Mouse (Mus musculus): ENCODE measurements around the gene Mbd6.
A peak's percentile ranks its signal among the peaks of the same experiment; 100 is the strongest.

Gene Mbd6

DNA sequence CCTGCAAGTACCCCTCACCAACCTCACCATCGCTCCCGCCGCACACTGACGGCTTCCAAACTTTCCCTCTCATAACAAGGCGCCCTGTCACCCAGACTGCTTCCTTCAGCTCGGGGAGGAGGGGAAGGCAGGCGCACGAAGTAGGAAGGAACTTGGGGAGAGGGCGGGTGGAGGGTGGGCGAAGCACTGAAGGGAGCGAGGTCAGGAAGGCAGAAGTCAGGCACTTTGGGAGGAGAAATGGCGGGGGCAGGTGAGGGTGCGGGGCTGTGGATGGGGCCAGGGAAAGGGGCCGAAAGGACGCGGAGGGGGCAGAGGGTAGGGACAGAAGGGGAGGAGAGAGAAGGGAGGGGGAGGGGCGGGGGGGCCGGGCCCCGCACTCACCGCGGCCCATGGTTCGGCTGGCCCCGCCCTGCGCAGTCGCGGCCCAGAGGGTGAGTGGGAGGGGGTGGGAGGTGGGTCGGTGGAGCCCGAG, 454 bp downstream of the Mbd6 start:
- DNase-seq (ENCODE audit: low spot score in 2 of 2): peak; percentile 70 to 73

GRCm38 (mm10) chr10:127287936-127288293, 903 bp downstream of the Mbd6 start:
- DNase-seq (ENCODE audit: low spot score in 2 of 2): no peak

DNA sequence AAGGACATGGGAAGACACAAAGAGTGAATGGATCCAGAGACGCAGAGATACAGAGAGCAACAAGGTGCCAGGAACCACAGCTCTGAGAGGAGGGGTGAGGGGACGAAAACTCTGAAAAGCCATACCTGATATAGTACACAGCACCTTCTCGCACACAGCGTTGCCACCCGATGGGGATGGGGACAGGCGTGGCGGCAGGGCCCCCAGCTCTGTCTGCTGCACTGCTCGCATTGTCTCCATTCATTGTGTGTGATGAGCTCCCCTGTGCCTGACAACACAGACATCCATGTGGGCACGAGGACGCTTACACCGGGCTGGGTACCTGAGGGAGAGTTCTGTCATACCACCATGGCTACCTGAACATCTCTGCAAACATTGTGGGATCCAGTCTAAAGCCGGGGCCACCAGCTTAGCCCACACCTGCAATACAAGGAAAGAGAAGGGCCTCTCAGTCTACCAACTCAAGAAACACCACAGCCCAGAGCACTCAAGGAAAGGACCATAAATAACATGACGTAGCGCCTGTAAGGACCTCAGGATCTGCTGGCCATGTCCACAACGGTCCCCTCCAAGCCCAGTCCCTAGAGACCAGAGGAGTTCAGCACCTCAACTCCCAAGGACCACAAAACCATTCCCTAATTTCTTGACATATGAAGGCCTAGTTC, 1.4 kb downstream of the Mbd6 start:
- DNase-seq (ENCODE audit: low spot score in 2 of 2): no peak

DNA sequence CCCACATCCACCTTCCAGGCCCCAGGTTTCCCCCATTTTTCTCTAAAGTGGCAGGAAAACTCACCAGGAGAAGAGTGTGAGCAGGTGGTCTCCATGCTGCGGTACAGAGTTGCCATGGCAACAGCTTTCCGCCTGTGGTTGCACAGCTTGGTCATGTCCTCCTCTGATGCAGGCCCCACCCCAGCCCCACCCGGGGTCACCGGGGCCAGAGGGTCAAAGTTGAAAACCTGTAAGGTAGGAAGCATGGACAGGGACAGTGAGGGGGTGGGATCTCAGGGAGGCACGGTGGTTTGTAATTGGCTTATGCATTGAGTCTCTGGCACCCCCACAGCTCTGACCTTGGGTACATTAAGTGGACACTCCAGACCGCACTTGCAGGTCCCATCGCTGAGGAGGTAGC, 2.1 kb downstream of the Mbd6 start:
- DNase-seq (ENCODE audit: low spot score in 2 of 2): peak; percentile 66 to 72

GRCm38 (mm10) chr10:127286194-127286593, 2.6 kb downstream of the Mbd6 start:
- DNase-seq (ENCODE audit: low spot score in 2 of 2): no peak

DNA sequence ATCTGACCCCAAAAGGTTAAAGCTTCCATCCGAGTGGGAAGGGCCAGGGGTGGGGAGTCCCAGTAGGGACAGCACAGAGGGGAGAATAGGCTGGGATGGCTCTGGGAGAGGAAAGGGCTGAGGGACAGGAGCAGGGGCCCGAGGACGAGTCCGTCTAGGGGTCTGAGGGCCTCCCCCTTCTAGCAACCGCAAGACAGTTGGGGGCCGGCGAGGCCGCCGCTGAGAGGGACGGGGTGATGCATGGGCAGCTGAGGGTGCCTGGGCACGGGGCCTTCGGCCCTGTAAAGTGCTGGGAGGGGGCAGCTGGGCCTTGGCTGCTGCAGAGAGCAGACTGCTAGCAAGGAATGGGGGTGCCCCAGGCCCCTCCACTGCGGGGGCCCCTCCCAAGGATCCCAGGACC, 3.2 kb downstream of the Mbd6 start:
- no peak for DNase-seq (ENCODE audit: low spot score in 2 of 2)

DNA sequence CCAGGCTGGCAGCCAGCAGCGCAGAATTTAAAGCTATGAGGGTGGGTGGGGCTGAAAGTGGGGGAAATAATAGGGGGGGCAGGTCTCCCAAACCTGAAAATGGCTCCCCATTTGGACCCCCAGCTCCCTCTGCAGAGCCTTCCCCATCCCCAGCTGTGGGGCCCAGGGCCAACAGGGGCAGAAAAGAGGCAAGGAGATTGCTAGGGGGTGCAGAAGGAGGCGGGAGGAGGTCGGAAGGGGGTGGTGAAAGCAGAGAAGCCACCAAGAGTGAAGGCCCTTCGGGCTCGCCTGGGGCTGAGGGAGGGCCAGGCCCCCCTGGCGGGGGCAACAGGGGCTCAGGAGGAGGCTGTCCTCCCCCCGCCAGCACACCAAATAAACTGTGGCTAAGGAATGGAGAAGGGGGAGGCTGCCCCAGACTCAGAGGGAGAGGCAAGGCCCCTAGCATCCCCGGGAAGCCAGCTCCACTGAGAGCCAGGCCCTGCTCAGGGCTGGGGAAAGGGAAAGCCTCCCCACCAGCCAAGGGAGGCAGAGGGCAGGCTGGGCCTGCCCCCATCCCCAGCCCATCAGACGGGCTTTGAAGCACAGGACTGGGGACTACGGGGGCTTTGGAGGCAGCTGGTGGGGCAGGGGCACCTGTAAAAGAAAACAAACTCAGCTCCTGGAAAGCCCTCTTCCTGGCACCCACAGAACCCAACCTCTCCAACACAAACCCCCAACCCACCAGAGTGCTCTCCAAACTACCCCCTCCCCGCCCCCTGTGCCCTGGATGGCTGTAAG, 3.9 kb downstream of the Mbd6 start:
- no peak for DNase-seq (ENCODE audit: low spot score in 2 of 2)

DNA sequence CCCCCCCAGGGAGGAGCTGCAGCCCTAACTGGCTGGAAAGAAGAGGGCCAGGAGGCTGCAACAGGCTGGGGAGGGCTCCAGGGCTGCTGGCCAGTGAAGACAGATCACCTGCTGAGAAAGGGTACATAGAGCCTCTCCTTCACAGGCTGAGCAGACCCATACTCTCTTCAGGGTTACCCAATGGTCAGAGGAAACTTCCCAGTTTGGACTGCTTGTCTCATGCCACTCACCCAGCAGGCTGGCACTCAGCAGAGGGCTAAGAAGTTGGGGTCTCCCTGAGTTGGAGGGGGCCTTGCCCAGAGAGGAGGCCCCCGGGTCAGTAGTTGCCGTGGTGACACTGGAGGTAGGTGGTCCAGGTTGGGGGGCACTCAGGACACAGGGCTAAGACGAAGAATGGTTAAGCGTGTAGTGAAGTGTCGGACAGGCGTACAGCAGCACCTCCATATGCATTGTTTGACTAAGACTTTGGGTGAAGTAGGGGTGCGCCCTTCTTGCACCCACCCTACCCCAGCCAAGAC, 4.7 kb downstream of the Mbd6 start:
- DNase-seq (ENCODE audit: low spot score in 2 of 2): no peak

GRCm38 (mm10) chr10:127282620-127283215, 6.1 kb downstream of the Mbd6 start:
- no peak for DNase-seq (ENCODE audit: low spot score in 2 of 2)

GRCm38 (mm10) chr10:127281316-127281715, 7.5 kb downstream of the Mbd6 start:
- no peak for DNase-seq (ENCODE audit: low spot score in 2 of 2)

DNA sequence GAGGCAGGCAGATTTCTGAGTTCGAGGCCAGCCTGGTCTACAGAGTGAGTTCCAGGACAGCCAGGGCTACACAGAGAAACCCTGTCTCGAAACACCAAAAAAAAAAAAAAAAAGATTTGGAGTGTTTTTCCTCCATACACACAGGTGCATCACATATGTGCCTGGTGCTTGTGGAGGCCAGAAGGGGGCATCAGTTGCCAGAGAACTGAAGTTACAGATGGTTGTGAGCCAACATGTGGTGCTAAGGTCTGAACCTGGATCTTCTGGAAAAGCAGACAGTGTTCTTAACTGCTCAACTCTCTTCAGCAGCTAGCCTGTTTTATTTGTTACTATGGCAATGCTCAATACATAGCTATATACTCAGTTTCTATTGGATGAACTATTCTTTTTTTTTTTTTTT, 9.1 kb downstream of the Mbd6 start:
- DNase-seq (ENCODE audit: low spot score in 2 of 2): no peak

DNA sequence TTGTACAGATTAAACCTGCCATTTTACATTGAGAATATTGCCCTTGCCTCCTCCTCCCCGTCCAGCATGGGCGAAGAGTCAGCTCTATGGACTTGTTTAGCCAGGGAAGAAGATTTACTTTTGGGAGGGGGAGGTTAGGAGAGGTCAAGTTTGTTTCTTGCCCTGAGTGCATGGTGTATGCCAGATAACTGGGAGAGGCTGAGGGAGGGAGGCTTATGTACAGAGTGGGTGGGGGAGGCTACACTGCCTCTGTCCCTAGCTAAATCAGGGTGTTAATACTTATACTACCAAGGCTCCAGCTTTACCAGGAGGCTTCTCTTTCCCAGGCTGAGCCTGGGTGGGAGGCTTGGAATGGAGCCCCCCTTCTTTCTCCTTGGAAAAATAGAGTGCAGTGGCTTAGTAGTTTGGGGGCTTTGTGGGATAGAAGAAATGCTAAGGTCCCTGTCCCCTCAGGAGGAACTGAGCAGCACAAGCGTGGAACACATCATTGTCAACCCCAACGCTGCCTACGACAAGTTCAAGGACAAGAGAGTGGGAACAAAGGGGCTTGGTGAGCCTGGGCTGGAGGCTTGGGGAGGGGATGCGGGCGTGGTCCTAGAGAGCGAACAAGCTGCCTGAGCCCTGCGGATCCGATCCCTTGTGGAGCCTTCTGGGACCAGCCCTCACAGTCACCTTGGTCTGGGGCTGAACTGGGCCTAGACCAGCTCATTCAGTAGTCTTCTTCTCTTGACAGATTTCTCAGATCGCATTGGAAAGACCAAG, 14.4 kb downstream of the Mbd6 start:
- DNase-seq (ENCODE audit: low spot score in 2 of 2): no peak

DNA sequence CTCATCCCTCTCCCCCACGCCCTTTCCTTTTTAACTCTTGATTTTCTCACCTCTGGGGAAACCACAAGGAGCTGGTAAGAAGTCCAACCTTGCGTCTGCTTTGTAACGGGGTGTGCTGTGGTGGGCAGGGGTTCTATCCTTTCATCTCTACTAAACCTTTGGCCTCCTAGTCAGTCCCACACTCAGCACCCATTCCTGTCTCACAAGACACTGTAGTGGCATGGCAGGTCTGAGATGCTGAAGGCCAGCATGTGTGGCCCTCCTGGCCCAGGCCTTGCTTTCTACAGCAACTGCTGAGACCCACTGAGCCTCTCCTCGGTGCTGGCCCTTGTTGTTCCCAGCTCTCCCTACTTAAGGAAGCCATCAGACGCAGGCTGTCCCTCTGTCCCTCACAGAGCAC, 16.4 kb downstream of the Mbd6 start:
- DNase-seq (ENCODE audit: low spot score in 2 of 2): no peak

DNA sequence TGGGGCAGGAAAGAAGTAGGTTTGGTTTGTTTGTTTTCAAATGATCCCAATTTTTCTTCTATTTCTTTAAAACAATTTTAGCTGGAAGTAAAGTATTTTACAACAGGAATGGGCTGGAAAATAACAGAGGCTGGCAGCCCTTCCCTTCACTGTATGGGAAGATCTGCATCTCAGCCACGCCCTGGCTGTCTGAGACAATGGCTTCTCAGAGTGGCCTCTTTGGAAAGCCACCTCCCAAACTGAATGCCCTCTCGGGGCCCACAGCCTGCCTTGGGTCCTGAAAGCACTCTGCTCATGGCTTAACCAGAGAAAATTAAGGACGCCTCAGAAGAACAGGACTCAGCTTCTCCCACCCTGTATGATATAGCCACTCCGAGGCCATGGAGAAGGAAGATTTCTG, 18.9 kb downstream of the Mbd6 start:
- no peak for DNase-seq (ENCODE audit: low spot score in 2 of 2)

DNA sequence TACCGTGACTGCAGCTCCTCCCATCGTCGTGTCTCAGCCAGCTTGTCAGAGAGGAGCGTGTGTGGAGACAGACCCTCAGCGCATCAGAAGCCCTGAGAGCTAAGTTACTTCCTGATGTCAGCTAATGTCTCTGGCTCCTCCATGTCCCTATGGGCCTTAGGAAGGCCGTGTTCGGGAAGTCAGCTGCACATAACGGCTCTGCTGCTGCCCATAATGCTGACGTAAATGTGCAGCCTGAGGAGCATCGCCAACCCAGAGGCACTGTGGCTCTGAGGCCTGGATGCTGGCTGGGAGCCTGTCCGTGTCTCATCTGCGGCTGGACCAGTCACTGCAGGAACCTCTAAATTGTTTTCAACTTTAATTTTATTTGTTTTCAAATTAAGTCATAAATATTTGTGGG, 19.8 kb downstream of the Mbd6 start:
- no peak for DNase-seq (ENCODE audit: low spot score in 2 of 2)

DNA sequence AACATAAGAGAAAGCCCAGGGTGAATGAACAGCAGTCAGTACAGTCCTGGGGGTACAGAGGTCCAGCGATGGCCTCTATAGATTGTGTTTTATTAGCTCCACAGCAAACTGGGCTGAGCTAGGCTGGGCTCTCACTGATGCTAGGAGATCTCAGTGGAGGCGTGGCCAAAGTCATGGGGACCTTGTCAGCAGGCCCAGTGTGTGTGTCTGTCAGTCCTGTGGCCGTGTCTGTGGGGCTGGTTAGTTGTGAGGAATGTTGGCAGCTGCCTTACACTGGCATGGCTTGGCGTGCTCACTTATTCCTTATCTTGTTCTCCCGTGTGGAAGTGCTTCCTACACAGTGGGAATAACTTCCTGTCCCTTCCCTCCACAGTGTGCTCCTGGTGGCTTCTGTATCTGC, 20.4 kb downstream of the Mbd6 start:
- no peak for DNase-seq (ENCODE audit: low spot score in 2 of 2)

DNA sequence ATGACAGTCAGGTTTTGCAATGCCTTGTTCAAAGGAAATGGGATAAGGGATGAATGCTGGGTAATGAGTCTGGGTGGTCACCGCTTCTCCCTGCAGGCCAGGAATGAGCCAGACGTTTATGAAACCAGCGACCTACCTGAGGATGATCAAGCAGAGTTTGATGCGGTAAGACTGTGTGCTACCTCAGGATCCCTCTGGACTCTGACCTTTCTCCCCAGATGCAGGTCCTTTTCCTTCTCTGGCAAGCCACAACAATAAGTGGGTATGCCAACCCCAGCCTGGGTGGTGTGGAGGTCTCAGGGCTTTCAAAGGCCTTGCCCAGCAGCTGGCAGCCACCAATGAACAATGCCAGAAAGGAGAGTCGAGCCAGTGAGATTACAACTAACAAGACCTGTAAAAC, 21.5 kb downstream of the Mbd6 start:
- DNase-seq (ENCODE audit: low spot score in 2 of 2): no peak

DNA sequence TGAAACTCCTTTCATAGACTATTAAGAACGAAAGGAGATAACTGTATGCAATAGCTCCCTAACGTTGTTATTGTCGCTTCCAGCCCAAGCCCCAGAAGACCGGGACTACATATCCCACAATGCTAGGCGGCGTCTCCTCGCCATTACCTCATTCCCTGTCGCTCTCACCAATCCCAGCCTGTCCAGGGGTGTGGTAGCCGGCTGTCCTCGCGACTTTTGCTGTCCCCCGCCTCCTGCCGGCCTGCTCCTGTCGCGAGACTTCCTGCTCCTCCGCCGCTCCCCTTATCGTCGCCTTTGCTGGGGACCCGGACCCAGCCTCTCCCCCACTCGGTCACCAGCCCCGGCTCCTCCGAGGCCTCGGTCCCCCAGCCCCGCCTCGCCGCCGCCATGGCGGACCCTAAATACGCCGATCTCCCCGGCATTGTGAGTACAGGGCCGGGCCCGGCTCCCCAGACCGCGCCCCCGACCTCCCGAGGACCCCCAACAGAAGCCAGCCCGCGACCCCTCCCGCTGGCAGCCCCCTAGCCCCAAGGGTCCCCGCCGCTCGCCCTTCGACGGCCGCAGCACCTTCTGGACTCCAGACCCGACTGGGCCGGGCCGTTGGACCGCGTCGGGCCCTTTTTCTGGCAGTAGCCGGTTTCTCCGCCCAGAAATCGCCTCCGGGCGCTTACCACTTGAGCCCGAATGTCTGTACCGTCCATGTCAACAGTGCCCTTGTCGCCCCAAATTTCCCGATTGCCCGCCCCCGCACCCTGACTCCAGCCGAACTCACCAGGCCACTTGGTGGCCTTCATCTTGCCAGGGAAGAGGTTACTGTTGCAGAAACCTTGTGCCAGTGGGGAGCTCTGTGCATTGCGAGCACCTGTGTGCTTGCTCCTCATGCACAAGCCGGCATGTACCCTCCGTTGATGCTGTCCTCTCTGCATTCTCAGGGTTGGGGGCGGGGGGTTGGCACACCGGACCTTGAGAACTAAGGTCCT, 22.4 kb downstream of the Mbd6 start, which contains the start of gene Dctn2:
TSS of gene Dctn2 (plus strand) at position 257 of the 980 bp plus-strand sequence.
- DNase-seq (ENCODE audit: low spot score in 2 of 2): peak; percentile 98 to 99

- DNase-seq (ENCODE audit: low spot score in 2 of 2): no peak
These were observed 23.1 kb downstream of the Mbd6 start for GRCm38 (mm10) chr10:127265727-127266111.

GRCm38 (mm10) chr10:127264971-127265370, 23.8 kb downstream of the Mbd6 start:
- no peak for DNase-seq (ENCODE audit: low spot score in 2 of 2)

- no peak for DNase-seq (ENCODE audit: low spot score in 2 of 2)
These were observed 24.5 kb downstream of the Mbd6 start for GRCm38 (mm10) chr10:127264336-127264735.

All from right cerebral cortex, postnatal 10 days (tissue).